Mouse (Mus musculus): ENCODE measurements around the gene Olfr1040. TPM values are rescaled to one million over a fixed set of nuclear protein-coding genes. Genes with fewer than 3 reads are reported as not detected.

Olfr1040 gene
- polyA plus RNA-seq (2012; rRNA removed; ENCODE audit: low replicate concordance): not detected in 2 replicates

DNA sequence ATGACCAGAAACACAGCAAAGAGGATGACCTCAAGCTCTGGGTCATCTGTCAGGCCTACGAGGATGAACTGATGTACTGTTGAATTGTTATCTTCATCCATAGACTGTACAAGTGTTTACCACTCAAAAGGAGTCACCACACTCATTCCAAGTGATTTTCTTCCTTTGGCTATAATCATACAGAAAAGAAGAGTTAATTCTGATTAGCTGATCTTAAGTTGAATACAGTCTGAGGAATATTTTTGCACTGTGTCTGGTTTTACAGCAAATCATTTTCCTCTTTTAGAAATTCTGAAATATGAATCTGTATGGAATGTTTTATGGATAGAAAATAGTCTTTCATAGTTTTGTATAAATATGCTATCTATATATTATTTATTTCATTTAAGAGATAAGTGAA is at the start of gene Olfr1040:
Gene Olfr1040 (minus strand): TSS at position 101 of the 400 bp plus-strand sequence.

DNA sequence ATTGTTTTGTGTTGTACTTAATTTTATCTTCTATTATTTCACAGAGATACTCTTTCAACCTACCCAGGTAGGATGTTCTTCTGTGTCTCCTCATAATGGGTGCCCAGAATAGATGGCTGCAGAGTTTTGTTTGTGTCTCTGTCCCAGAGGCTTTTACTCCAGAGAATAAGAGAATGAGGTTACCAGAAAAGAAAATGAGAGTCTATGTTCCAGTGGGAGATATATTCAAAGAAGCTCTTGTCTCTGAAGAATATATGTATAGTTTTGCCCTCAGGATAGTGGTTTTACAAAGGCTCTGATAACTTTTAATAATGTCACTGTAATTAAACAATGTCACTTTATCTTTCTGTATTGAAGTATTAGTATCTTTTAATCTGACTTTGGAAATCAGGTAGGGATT is 39.1 kb upstream of the Olfr1040 start, which contains the start of gene Olfr52:
Gene Olfr52 (minus strand): TSS at position 101 of the 400 bp plus-strand sequence.

GRCm38 (mm10) chr2:86177720-86178119 is 31.2 kb upstream of the Olfr1040 start, which contains the start of gene Olfr1044:
TSS of gene Olfr1044 (minus strand) at chr2:86177820.

GRCm38 (mm10) chr2:86167422-86167821 is 20.9 kb upstream of the Olfr1040 start, which contains the start of gene Olfr1043:
TSS of gene Olfr1043 (minus strand) at chr2:86167522.

GRCm38 (mm10) chr2:86161738-86162137 is 15.2 kb upstream of the Olfr1040 start, which contains the start of gene Olfr1042:
TSS of gene Olfr1042 (minus strand) at chr2:86161838.

DNA sequence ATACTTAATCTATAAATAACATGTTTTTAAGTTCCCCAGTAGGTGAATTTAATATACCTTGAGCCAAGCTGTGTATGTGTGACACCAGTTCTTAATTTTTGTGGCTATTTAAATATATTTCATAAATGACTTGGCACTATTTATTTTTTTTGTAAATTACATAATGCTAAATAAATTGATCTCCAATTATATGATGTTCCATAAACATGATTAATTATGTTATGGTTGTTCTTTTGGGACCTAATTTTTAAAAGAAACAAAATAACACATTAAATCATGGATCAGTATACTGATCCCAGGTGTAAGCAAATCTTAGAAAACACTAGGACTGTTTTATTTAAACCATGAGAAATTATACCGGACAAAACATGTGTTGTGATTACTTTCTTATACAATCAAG is 10.7 kb downstream of the Olfr1040 start, which contains the start of gene Olfr1039:
Gene Olfr1039 (minus strand): TSS at position 101 of the 400 bp plus-strand sequence.

Other genes with a start within 250 kb of the Olfr1040 start
- not detected in 2 replicates for gene Olfr1024, start 241.7 kb downstream of the Olfr1040 start, polyA plus RNA-seq (2012; rRNA removed; ENCODE audit: low replicate concordance)
- not detected in 2 replicates for gene Olfr1025-ps1, start 231.5 kb downstream of the Olfr1040 start, polyA plus RNA-seq (2012; rRNA removed; ENCODE audit: low replicate concordance)
- not detected in 2 replicates for gene Olfr1026, start 225.2 kb downstream of the Olfr1040 start, polyA plus RNA-seq (2012; rRNA removed; ENCODE audit: low replicate concordance)
- gene Olfr1028, start 196.3 kb downstream of the Olfr1040 start, polyA plus RNA-seq (2012; rRNA removed; ENCODE audit: low replicate concordance): not detected in 2 replicates
- not detected in 2 replicates for gene Olfr1029, start 172.8 kb downstream of the Olfr1040 start, polyA plus RNA-seq (2012; rRNA removed; ENCODE audit: low replicate concordance)
- gene Olfr1030, start 167.5 kb downstream of the Olfr1040 start, polyA plus RNA-seq (2012; rRNA removed; ENCODE audit: low replicate concordance): not detected in 2 replicates
- gene Olfr1031, start 156.4 kb downstream of the Olfr1040 start, polyA plus RNA-seq (2012; rRNA removed; ENCODE audit: low replicate concordance): not detected in 2 replicates
- not detected in 2 replicates for gene Olfr1032, start 141.2 kb downstream of the Olfr1040 start, polyA plus RNA-seq (2012; rRNA removed; ENCODE audit: low replicate concordance)
- 0.04 and 0.14 TPM in 2 replicates for gene Olfr1033, start 126.1 kb downstream of the Olfr1040 start, polyA plus RNA-seq (2012; rRNA removed; ENCODE audit: low replicate concordance)
- not detected in 2 replicates for gene Olfr1034, start 100.9 kb downstream of the Olfr1040 start, polyA plus RNA-seq (2012; rRNA removed; ENCODE audit: low replicate concordance)
- gene Olfr1036, start 72.7 kb downstream of the Olfr1040 start, polyA plus RNA-seq (2012; rRNA removed; ENCODE audit: low replicate concordance): not detected in 2 replicates
- not detected in 2 replicates for gene Olfr1037, start 59.3 kb downstream of the Olfr1040 start, polyA plus RNA-seq (2012; rRNA removed; ENCODE audit: low replicate concordance)
- not detected in 2 replicates for gene Olfr1039, start 10.8 kb downstream of the Olfr1040 start, polyA plus RNA-seq (2012; rRNA removed; ENCODE audit: low replicate concordance)
- not detected in 2 replicates for gene Olfr1042, start 15.1 kb upstream of the Olfr1040 start, polyA plus RNA-seq (2012; rRNA removed; ENCODE audit: low replicate concordance)
- gene Olfr1043, start 20.8 kb upstream of the Olfr1040 start, polyA plus RNA-seq (2012; rRNA removed; ENCODE audit: low replicate concordance): not detected in 2 replicates
- not detected in 2 replicates for gene Olfr1044, start 31.1 kb upstream of the Olfr1040 start, polyA plus RNA-seq (2012; rRNA removed; ENCODE audit: low replicate concordance)
- gene Olfr52, start 39.0 kb upstream of the Olfr1040 start, polyA plus RNA-seq (2012; rRNA removed; ENCODE audit: low replicate concordance): not detected in 2 replicates
- not detected in 2 replicates for gene Olfr1045, start 56.3 kb upstream of the Olfr1040 start, polyA plus RNA-seq (2012; rRNA removed; ENCODE audit: low replicate concordance)
- not detected in 2 replicates for gene Olfr1046, start 72.6 kb upstream of the Olfr1040 start, polyA plus RNA-seq (2012; rRNA removed; ENCODE audit: low replicate concordance)
- not detected in 2 replicates for gene Olfr1047, start 84.7 kb upstream of the Olfr1040 start, polyA plus RNA-seq (2012; rRNA removed; ENCODE audit: low replicate concordance)
- not detected in 2 replicates for gene Olfr1048, start 93.6 kb upstream of the Olfr1040 start, polyA plus RNA-seq (2012; rRNA removed; ENCODE audit: low replicate concordance)
- not detected in 2 replicates for gene Olfr1049, start 111.6 kb upstream of the Olfr1040 start, polyA plus RNA-seq (2012; rRNA removed; ENCODE audit: low replicate concordance)
- not detected in 2 replicates for gene Olfr1051, start 132.4 kb upstream of the Olfr1040 start, polyA plus RNA-seq (2012; rRNA removed; ENCODE audit: low replicate concordance)
- gene Olfr1052, start 145.7 kb upstream of the Olfr1040 start, polyA plus RNA-seq (2012; rRNA removed; ENCODE audit: low replicate concordance): not detected in 2 replicates
- gene Olfr1053, start 168.6 kb upstream of the Olfr1040 start, polyA plus RNA-seq (2012; rRNA removed; ENCODE audit: low replicate concordance): not detected in 2 replicates
- not detected in 2 replicates for gene Olfr1054, start 188.7 kb upstream of the Olfr1040 start, polyA plus RNA-seq (2012; rRNA removed; ENCODE audit: low replicate concordance)
- not detected in 2 replicates for gene Olfr1055, start 203.6 kb upstream of the Olfr1040 start, polyA plus RNA-seq (2012; rRNA removed; ENCODE audit: low replicate concordance)
- gene Olfr1056, start 215.7 kb upstream of the Olfr1040 start, polyA plus RNA-seq (2012; rRNA removed; ENCODE audit: low replicate concordance): not detected in 2 replicates
- not detected in 2 replicates for gene Olfr1057, start 231.7 kb upstream of the Olfr1040 start, polyA plus RNA-seq (2012; rRNA removed; ENCODE audit: low replicate concordance)
- not detected in 2 replicates for gene Olfr1058, start 241.8 kb upstream of the Olfr1040 start, polyA plus RNA-seq (2012; rRNA removed; ENCODE audit: low replicate concordance)

All from duodenum, adult 2 months (tissue).